Mouse (Mus musculus) heart, adult 2 months (tissue): ENCODE results near the gene Cdyl.

Source experiments
- CTCF ChIP-seq: fragments of 200-600 bp; IDR thresholded peaks from 2 replicates; pipeline ENCODE4 v1.8.1; 2022; ENCODE audit warnings: antibody characterized with exemption, mild to moderate bottlenecking, moderate library complexity
- EP300 ChIP-seq: fragments of 200-500 bp; IDR thresholded peaks from 2 replicates; pipeline ENCODE4 v1.6.1; 2011; ENCODE audit warnings: low read depth, low read length, control low read depth; ENCODE audit not compliant: insufficient read depth
- POLR2A ChIP-seq: fragments of 200-500 bp; IDR thresholded peaks from 2 replicates; pipeline ENCODE4 v1.6.1; 2011; ENCODE audit warnings: mild to moderate bottlenecking, low read depth, low read length, control low read depth; ENCODE audit not compliant: insufficient read depth

- TF ChIP-seq POLR2A: no peak
- no peak for TF ChIP-seq CTCF
- TF ChIP-seq EP300: no peak
Observed at GRCm38 (mm10) chr13:35689560-35689959, 29.9 kb downstream of the Cdyl start.
